In the genomic region with DNA sequence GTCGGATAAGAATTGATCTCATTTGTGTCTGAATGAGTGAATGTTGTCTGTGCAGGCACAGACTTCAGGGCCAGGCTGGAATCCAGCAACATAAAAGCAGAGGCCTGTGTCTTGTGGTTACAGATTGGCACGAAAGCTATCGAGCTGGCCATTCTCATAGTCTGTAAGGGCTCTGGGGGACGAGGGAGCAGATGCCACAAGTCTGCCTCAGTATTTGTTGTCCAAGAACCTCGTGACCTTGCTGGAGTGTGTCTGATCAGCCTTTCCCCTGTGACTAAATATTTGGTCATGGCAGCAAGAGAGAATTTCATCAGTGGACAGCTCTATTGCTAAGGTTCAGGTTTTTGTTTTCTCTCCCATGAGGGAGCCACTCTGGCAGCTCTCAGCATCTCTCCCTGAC, we compare ENCODE assay signal across 12 mouse cellular contexts.
DNase-seq lines count a peak whose midpoint lies in the region; ATAC-seq lines count a peak whose summit lies in the region.
"Had no signal": no experiment of that assay in that cellular context is flagged by ENCODE, and none has a peak within 500 bp of the region (broad histone marks: within the 10 kb centered on the region; RNA-seq: fewer than 3 reads in every experiment).

No protein-coding gene starts in this region.

- H3K9ac ChIP-seq in hindbrain, embryonic 15.5 days = no peak overlapping the region
- H3K9ac ChIP-seq: kidney, embryonic 15.5 days had no signal

- WGBS in hindbrain, embryonic 15.5 days = 20% methylated on average over 5 of the region's 5 CpGs

- ATAC-seq in hindbrain, embryonic 15.5 days (ENCODE audit: low FRiP score, low read depth) = peak; percentile 66
- ATAC-seq in frontal cortex, adult (ENCODE audit: low TSS enrichment) = no peak

- no peaks in the 10 kb centered on the region for H3K36me3 ChIP-seq in hindbrain, embryonic 15.5 days
- H3K36me3 ChIP-seq: kidney, embryonic 15.5 days had no signal

- peaks cover 12% of the 10 kb centered on the region for H3K4me1 ChIP-seq in hindbrain, embryonic 15.5 days (replicated peaks)

- DNase-seq in heart, adult 11 months = peak; percentile 85
- DNase-seq in heart, adult 8-10 months (ENCODE audit: low spot score) = no peak
- peak; percentile 9 for DNase-seq in embryo, embryonic 9.5 days (ENCODE audit: extremely low spot score)
- DNase-seq in neural tube, embryonic 10.5 days (ENCODE audit: extremely low spot score, low spot score) = peak; percentile 26
- DNase-seq in left cerebral cortex, postnatal 36 days (ENCODE audit: low spot score in 2 of 2) = no peak
- DNase-seq in cerebellum, adult 8-10 months = no peak
- DNase-seq: cerebellum, adult 11 months; heart, postnatal 4 days; lung, postnatal 10 days had no signal

- no peak overlapping the region for H3K27ac ChIP-seq in hindbrain, embryonic 15.5 days (replicated peaks)
- H3K27ac ChIP-seq: kidney, embryonic 15.5 days had no signal

- H3K4me2 ChIP-seq in hindbrain, embryonic 15.5 days = no peak overlapping the region
- H3K4me2 ChIP-seq: kidney, embryonic 15.5 days had no signal

- no peaks in the 10 kb centered on the region for H3K9me3 ChIP-seq in hindbrain, embryonic 15.5 days
- H3K9me3 ChIP-seq: kidney, embryonic 15.5 days had no signal

- intact Hi-C loops in left cerebral cortex, postnatal 36 days (cut with DNase I) = loop anchor here (10.0 kb wide), 1 partner anchor 629 kb away; no protein-coding TSS in a partner anchor

- H3K27me3 ChIP-seq in hindbrain, embryonic 15.5 days = no peaks in the 10 kb centered on the region
- H3K27me3 ChIP-seq: kidney, embryonic 15.5 days had no signal

- H3K4me3 ChIP-seq in hindbrain, embryonic 15.5 days = no peak overlapping the region
- H3K4me3 ChIP-seq: kidney, embryonic 15.5 days had no signal

Comparison
In these comparisons a context has a peak if more than half of its experiments do, and no peak if none do; other contexts are left out.
1. DNase-seq: peak in heart, adult 11 months (single experiment), embryo, embryonic 9.5 days (single experiment) and neural tube, embryonic 10.5 days (single experiment); none in heart, adult 8-10 months (single experiment), left cerebral cortex, postnatal 36 days (0 of 2) and cerebellum, adult 8-10 months (single experiment).